Mouse (Mus musculus): ENCODE results near the gene 1700003E16Rik.

1700003E16Rik gene

GRCm38 (mm10) chr6:83127419-83127818 lies 28.8 kb upstream of the 1700003E16Rik start:
- no peak for DNase-seq (ENCODE audit: low spot score)

- no peak for DNase-seq (ENCODE audit: low spot score)
Measured at GRCm38 (mm10) chr6:83131469-83132034, 24.7 kb upstream of the 1700003E16Rik start.

GRCm38 (mm10) chr6:83132176-83132919 lies 23.9 kb upstream of the 1700003E16Rik start:
- DNase-seq (ENCODE audit: low spot score): no peak

- no peak for DNase-seq (ENCODE audit: low spot score)
Measured at GRCm38 (mm10) chr6:83134226-83134625, 22.0 kb upstream of the 1700003E16Rik start.

DNA sequence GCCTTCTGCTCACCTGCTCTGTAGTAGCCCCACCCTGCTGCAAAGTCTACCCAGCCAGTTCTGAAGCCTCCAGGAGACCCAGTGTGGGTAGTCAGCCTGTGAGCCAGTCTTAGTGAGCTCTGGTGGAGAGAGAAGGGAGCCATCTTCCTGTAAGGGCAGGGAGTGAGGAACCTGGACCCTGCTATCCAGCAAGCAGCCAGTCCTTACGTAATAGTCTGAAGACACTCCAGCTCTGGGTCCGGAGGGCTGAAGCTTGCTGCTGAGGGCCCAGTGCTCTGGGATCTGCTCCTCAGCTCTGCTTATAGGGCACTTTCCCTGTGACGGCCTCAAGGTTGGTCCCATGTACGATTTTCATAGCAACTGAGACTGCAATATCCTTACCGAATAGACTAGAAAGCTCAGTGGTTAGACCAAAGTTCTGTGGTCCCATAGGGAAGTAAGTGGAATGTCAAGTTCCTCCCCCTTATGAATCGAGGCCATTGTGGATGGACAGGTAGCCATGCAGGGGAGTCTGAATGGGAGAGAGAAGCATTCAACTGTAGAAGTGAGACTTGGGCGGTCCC lies 21.2 kb upstream of the 1700003E16Rik start, which contains the start of gene Rtkn:
Rtkn (plus strand) TSS at position 513 of the 563 bp plus-strand sequence.
- no peak for DNase-seq (ENCODE audit: low spot score)

DNA sequence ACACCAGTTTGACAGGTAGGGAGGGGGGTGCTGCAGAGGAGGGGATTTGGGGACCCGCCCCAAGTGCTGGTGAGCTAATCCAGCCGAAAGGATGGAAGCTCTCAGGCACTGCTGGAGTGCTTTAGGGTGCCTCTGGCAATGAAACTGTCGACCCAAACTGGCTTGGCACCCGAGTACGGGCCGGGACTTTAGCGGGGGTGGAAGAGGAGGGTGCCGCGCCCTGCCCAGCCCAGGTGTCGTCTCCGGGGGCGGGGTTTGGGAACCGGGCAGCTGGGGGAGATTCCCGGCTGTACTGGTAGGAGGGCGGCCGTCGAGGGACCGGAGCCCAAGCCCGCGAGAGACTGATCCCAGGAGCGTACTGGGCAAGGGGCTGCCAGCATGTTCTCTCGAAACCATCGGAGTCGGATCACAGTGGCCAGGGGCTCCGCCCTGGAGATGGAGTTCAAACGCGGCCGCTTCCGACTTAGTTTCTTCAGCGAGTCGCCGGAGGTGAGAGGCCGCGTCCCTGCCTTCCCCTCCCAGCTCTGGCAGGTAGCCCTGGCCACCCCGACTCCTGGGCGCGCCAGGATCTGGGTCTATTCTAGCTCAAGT lies 20.5 kb upstream of the 1700003E16Rik start:
- no peak for DNase-seq (ENCODE audit: low spot score)

- DNase-seq (ENCODE audit: low spot score): no peak
Measured at GRCm38 (mm10) chr6:83136291-83136880, 19.8 kb upstream of the 1700003E16Rik start.

GRCm38 (mm10) chr6:83136881-83137575 lies 19.2 kb upstream of the 1700003E16Rik start:
- no peak for DNase-seq (ENCODE audit: low spot score)

DNA sequence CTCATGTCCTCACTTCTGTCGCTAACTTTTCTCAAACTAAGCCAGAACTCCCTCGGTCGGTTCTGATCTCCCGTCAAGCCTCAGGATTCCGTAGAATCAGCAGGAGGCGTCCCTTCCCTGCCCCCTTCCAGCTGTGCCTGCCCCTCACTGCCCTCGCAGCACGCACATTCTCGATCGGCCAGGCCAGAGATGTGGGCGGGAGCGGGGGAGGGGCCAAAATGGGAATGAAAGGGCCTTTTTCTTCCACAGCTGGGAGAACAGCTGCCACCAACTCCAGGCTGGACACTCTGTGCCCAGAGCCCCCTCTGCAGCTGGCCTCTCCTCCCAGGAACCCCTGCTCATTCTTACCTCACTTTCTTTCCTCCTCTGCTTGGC lies 18.6 kb upstream of the 1700003E16Rik start:
- no peak for DNase-seq (ENCODE audit: low spot score)

DNA sequence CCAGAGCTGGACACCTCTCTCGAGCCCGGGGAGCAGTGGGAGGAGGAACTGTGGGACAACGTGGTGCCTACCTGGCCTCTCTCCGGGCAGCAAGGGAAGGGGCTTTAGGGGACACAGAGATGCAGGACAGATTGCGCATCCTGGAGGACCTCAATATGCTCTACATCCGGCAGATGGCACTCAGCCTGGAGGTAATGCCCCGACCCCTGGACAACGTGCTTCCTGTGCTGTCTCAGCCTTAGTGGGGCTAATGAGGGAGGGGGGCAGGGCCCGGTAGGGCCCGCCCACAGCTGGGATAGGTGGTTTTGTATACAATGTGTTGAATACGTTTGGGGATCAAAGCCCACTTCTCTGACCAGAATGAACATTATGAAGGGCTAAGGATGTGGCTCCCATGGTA lies 18.1 kb upstream of the 1700003E16Rik start:
- no peak for DNase-seq (ENCODE audit: low spot score)

- no peak for DNase-seq (ENCODE audit: low spot score)
Measured at GRCm38 (mm10) chr6:83140044-83140443, 16.2 kb upstream of the 1700003E16Rik start.

GRCm38 (mm10) chr6:83141636-83142035 lies 14.6 kb upstream of the 1700003E16Rik start:
- no peak for DNase-seq (ENCODE audit: low spot score)

- no peak for DNase-seq (ENCODE audit: low spot score)
Measured at GRCm38 (mm10) chr6:83142211-83142731, 13.9 kb upstream of the 1700003E16Rik start.

- no peak for DNase-seq (ENCODE audit: low spot score)
Measured at GRCm38 (mm10) chr6:83142886-83143285, 13.3 kb upstream of the 1700003E16Rik start.

DNA sequence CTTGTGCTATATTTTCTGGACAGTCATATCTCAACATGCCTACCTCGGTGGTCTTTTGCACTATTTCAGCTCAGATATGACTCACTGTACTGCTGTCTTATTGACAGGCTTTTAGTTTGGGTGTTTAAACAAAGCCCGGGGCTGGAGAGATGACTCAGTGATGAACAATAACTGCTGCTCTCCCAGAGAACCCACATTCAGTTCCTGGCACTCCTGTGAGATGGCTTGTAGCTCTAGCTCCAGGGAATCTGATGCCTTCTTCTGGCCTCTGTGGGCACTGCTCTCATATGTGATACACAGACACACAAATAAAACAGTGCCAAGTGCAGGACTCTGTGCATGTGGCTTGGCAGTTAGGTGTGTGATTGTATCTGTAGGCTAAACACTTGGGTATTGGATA lies 11.0 kb upstream of the 1700003E16Rik start:
- no peak for DNase-seq (ENCODE audit: low spot score)

DNA sequence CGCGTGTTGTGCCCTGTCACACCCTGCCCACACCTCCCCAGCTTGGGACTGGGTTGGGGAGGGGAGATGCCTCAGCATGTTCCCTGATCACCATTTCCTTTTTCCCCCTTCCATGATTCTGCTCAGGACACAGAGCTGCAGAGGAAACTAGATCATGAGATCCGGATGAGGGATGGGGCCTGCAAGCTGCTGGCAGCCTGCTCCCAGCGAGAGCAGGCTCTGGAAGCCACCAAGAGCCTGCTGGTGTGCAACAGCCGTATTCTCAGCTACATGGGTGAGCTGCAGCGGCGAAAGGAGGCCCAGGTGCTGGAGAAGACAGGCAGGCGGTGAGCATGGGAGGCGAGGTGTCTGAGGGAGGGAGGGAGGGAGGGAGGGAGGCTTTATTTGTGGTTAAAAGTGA lies 10.4 kb upstream of the 1700003E16Rik start:
- no peak for DNase-seq (ENCODE audit: low spot score)

DNA sequence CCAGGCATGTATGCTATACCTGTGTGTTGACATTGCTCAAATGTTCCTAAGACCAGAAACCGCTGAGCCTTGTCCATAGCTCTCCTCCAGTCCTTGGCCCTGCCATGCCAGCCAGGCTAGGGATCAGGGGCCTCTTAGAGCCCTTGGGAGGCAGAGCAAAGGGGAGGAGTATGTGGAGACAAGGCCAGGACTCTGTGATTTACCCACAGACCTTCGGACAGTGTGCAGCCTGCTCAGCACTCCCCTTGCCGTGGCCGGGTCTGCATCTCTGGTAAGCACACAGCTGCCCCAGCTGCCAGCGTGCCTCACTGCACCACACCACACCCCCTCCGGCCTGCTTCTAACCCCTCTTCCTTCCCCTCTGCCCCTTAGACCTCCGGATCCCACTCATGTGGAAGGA lies 8.9 kb upstream of the 1700003E16Rik start:
- DNase-seq (ENCODE audit: low spot score): no peak

DNA sequence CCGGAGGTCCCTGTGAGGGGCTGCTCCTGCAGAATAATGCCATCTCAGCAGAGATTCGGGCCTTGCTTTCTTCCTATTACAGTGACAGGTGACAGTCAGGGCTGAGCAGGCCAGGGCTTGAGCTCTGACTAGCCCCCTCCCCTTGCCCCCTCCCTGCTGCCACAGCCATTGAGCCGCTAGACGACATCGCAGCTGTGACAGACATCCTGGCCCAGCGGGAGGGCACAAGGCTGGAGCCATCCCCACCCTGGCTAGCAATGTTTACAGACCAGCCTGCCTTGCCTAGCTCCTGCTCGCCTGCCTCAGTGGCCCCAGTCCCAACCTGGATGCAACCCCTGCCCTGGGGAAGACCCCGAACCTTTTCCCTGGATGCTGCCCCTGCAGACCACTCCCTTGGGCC lies 4.5 kb upstream of the 1700003E16Rik start:
- DNase-seq (ENCODE audit: low spot score): no peak

GRCm38 (mm10) chr6:83153038-83153437 lies 3.2 kb upstream of the 1700003E16Rik start:
- no peak for DNase-seq (ENCODE audit: low spot score)

- DNase-seq (ENCODE audit: low spot score): no peak
Measured at GRCm38 (mm10) chr6:83153485-83153884, 2.7 kb upstream of the 1700003E16Rik start.

DNA sequence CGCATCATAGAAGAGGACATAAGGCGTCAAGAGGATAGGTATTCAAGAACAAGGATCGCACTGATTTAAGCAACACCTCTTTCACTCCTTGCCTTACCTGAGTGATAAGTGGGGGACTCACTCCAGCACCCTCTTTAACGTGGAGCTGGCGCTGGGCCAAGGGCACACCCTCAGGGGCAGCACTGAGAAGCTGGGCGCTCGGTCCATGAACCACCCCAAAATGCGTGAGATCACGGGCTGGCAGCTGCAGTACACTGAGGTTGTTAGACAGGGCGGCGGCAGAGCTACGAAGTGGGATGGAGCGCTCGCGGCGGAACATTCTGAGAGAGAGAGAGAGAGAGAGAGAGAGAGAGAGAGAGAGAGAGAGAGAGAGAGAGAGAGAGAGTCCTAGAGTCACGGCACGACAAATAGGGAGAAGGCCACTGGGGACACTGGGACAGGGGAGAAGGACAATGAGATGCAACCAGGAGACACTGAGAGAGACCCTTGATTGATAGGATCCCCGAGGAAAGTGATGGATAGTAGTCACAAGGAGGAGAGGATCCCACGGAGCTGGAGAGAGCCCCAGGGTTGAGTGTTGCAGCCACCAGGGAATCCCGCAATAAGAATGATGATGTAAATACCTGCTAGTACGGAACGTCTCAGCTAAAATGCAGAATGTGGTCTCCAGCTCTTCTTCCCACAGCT lies 509 bp upstream of the 1700003E16Rik start:
- no peak for DNase-seq (ENCODE audit: low spot score)

All from T-cell, adult 2 months (primary cell).